ENCODE assay signal across 8 mouse cellular contexts in the genomic region with DNA sequence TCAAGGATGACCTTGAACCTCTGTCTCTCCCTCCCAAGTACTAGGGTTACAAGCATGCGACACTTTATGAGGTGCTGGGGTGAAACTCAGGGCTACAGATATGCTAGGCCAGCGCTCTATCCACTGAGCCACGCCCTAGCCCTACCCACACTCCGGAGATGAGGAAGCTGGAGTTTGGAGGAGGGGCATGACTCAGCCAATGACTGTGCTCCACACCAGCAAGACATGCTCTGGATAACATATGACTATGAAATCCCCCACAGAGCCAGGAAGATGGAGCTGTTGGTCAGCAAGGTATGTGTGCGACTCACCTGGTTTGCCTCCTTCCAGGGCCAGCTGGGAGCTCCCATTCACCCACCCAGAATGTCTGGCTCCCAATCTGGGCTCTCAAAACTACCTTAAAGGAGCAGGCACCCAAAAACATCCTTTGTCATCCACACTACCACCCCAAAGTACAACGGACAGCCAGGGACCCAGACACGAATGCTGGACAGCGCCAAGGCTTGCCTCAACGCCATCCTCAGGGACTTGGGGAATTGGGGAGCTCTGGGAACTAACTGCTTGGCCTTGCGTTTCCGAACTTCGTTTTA. TPM values are rescaled to one million over a fixed set of nuclear protein-coding genes. Genes with fewer than 3 reads are reported as not detected.
DNase-seq lines count a peak whose midpoint lies in the region; ATAC-seq and TF ChIP-seq lines count a peak whose summit lies in the region.

No protein-coding gene starts in this region.

- peak; percentile 3 for DNase-seq in thymus, postnatal 0 days (ENCODE audit: low spot score)
- DNase-seq in thymus, postnatal 14 days: no peak
- DNase-seq in embryonic facial prominence, embryonic 11.5 days (ENCODE audit: low spot score): peak; percentile 25
- peak; percentile 75 to 80 (median 77) for DNase-seq in liver, embryonic 14.5 days (ENCODE audit: low read depth in 3 of 3, low spot score in 3 of 3)
- DNase-seq in urinary bladder, postnatal 25 days (ENCODE audit: low spot score): no peak
- DNase-seq in cerebellum, adult 9-10 months: no peak

- 0 out of 2 replicates have a peak overlapping the region, but pooled peaks have one; percentile 15 for H3K4me3 ChIP-seq in embryonic facial prominence, embryonic 11.5 days (ENCODE audit: low read depth, low read length)
- peak overlapping the region; percentile 38 for H3K4me3 ChIP-seq in heart, embryonic 16.5 days (ENCODE audit: low read length)
- H3K4me3 ChIP-seq in liver, embryonic 14.5 days (ENCODE audit: insufficient read depth in 1 of 2, low read depth in 2 of 2, low read length in 2 of 2): peak overlapping the region; percentile 31 to 43
- H3K4me3 ChIP-seq in neural tube, embryonic 12.5 days: no peak overlapping the region

- TF ChIP-seq CTCF in liver, embryonic 14.5 days (IDR thresholded peaks at IDR 0.05; ENCODE audit: low read depth): no peak

- peaks cover 8% of the 10 kb centered on the region for H3K4me1 ChIP-seq in embryonic facial prominence, embryonic 11.5 days (ENCODE audit: control insufficient read depth, insufficient read depth, low read length)
- H3K4me1 ChIP-seq in heart, embryonic 16.5 days (ENCODE audit: control insufficient read depth, insufficient read depth, low read length): peaks cover 23% of the 10 kb centered on the region
- peaks cover 15 to 16% of the 10 kb centered on the region in 2 experiments for H3K4me1 ChIP-seq in liver, embryonic 14.5 days (replicated peaks; ENCODE audit: control insufficient read depth in 2 of 2, insufficient read depth in 2 of 2, low read length in 1 of 2)
- peaks cover 12% of the 10 kb centered on the region for H3K4me1 ChIP-seq in neural tube, embryonic 12.5 days

- H3K27me3 ChIP-seq in embryonic facial prominence, embryonic 11.5 days (ENCODE audit: control insufficient read depth, insufficient read depth, low read length): no peaks in the 10 kb centered on the region
- H3K27me3 ChIP-seq in heart, embryonic 16.5 days (ENCODE audit: control insufficient read depth, insufficient read depth, low read length): no peaks in the 10 kb centered on the region
- no peaks in the 10 kb centered on the region for H3K27me3 ChIP-seq in liver, embryonic 14.5 days (ENCODE audit: control insufficient read depth, insufficient read depth, low read length)
- H3K27me3 ChIP-seq in neural tube, embryonic 12.5 days (replicated peaks): no peaks in the 10 kb centered on the region

- no peak for TF ChIP-seq EP300 in liver, embryonic 14.5 days (IDR thresholded peaks at IDR 0.05; ENCODE audit: low read depth)

- no peak for ATAC-seq in embryonic facial prominence, embryonic 11.5 days (replicated peaks; ENCODE audit: insufficient number of reproducible peaks, low FRiP score, low TSS enrichment, low read depth)
- no peak for ATAC-seq in heart, embryonic 16.5 days (replicated peaks; ENCODE audit: extremely low read depth, insufficient read depth, low FRiP score)
- peak; percentile 91 for ATAC-seq in liver, embryonic 14.5 days (ENCODE audit: insufficient read depth)
- ATAC-seq in neural tube, embryonic 12.5 days (ENCODE audit: low FRiP score, low read depth): peak; percentile 49; the same call in 1 of the 2 replicates

- no peak overlapping the region for H3K27ac ChIP-seq in embryonic facial prominence, embryonic 11.5 days (replicated peaks; ENCODE audit: low read depth, low read length)
- H3K27ac ChIP-seq in heart, embryonic 16.5 days (ENCODE audit: low read length): no peak overlapping the region
- peak overlapping the region; percentile 53 for H3K27ac ChIP-seq in liver, embryonic 14.5 days
- H3K27ac ChIP-seq in neural tube, embryonic 12.5 days: no peak overlapping the region

- H3K36me3 ChIP-seq in embryonic facial prominence, embryonic 11.5 days (replicated peaks; ENCODE audit: control insufficient read depth, insufficient read depth, low read depth, low read length): no peaks in the 10 kb centered on the region
- no peaks in the 10 kb centered on the region for H3K36me3 ChIP-seq in heart, embryonic 16.5 days (ENCODE audit: control insufficient read depth, insufficient read depth)
- no peaks in the 10 kb centered on the region for H3K36me3 ChIP-seq in liver, embryonic 14.5 days (replicated peaks; ENCODE audit: control insufficient read depth, insufficient read depth, low read depth)
- no peaks in the 10 kb centered on the region for H3K36me3 ChIP-seq in neural tube, embryonic 12.5 days

- peak overlapping the region; percentile 50 for H3K4me2 ChIP-seq in embryonic facial prominence, embryonic 11.5 days (ENCODE audit: low read depth, low read length)
- peak overlapping the region; percentile 67 for H3K4me2 ChIP-seq in heart, embryonic 16.5 days (ENCODE audit: low read depth, low read length)
- peak overlapping the region; percentile 74 for H3K4me2 ChIP-seq in liver, embryonic 14.5 days (ENCODE audit: low read depth)
- H3K4me2 ChIP-seq in neural tube, embryonic 12.5 days (replicated peaks): peak overlapping the region; percentile 59

- 29% methylated on average over 12 of the region's 12 CpGs for WGBS in embryonic facial prominence, embryonic 11.5 days
- 29% methylated on average over 12 of the region's 12 CpGs for WGBS in heart, embryonic 16.5 days
- WGBS in liver, embryonic 14.5 days (ENCODE audit: insufficient replicate concordance): 14% methylated on average over 12 of the region's 12 CpGs
- WGBS in neural tube, embryonic 12.5 days: 34% methylated on average over 12 of the region's 12 CpGs

- no peak overlapping the region for H3K9ac ChIP-seq in embryonic facial prominence, embryonic 11.5 days (replicated peaks; ENCODE audit: low read length)
- H3K9ac ChIP-seq in heart, embryonic 16.5 days (ENCODE audit: low read length): peak overlapping the region; percentile 61; the same call in 1 of the 2 replicates
- H3K9ac ChIP-seq in liver, embryonic 14.5 days (replicated peaks): peak overlapping the region; percentile 45
- H3K9ac ChIP-seq in neural tube, embryonic 12.5 days: no peak overlapping the region

- H3K9me3 ChIP-seq in embryonic facial prominence, embryonic 11.5 days (replicated peaks; ENCODE audit: control insufficient read depth, low read length): no peaks in the 10 kb centered on the region
- H3K9me3 ChIP-seq in heart, embryonic 16.5 days (replicated peaks; ENCODE audit: control insufficient read depth, low read length): no peaks in the 10 kb centered on the region
- H3K9me3 ChIP-seq in liver, embryonic 14.5 days (ENCODE audit: control insufficient read depth, low read length): no peaks in the 10 kb centered on the region
- no peaks in the 10 kb centered on the region for H3K9me3 ChIP-seq in neural tube, embryonic 12.5 days

RNA-seq across cellular contexts. Expression of a gene that starts 0.7 kb away (rescaled TPM):
- polyA plus RNA-seq in thymus, postnatal 0 days (2015; fragmentation: Nextera tagmentation; extraction: Ambion mirVana): 3.2 and 3.4 TPM in 2 replicates
- 9.1 and 9.3 TPM in 2 replicates for polyA plus RNA-seq in embryonic facial prominence, embryonic 11.5 days (2014; fragmentation: Nextera tagmentation; extraction: Ambion mirVana)
- polyA plus RNA-seq in heart, embryonic 16.5 days (2015; fragmentation: Nextera tagmentation; extraction: Ambion mirVana): 1.8 and 2.8 TPM in 2 replicates
- 0.10 and 0.12 TPM in 2 replicates for polyA plus RNA-seq in liver, embryonic 14.5 days (2012; rRNA removed)
- polyA plus RNA-seq in liver, embryonic 14.5 days (2014; fragmentation: Nextera tagmentation; extraction: Ambion mirVana): 0.19 TPM in 1 of 2 replicates, not detected in the other
- polyA plus RNA-seq in neural tube, embryonic 12.5 days (2016; fragmentation: Nextera tagmentation; extraction: Ambion mirVana): 2.9 and 3.7 TPM in 2 replicates

RNA-seq across cellular contexts. Expression of a gene that starts 23.8 kb away (rescaled TPM):
- 24.2 and 26.1 TPM in 2 replicates for polyA plus RNA-seq in thymus, postnatal 0 days (2015; fragmentation: Nextera tagmentation; extraction: Ambion mirVana)
- polyA plus RNA-seq in embryonic facial prominence, embryonic 11.5 days (2014; fragmentation: Nextera tagmentation; extraction: Ambion mirVana): 26.0 and 28.4 TPM in 2 replicates
- 22.8 and 26.3 TPM in 2 replicates for polyA plus RNA-seq in heart, embryonic 16.5 days (2015; fragmentation: Nextera tagmentation; extraction: Ambion mirVana)
- polyA plus RNA-seq in liver, embryonic 14.5 days (2012; rRNA removed): 10.7 and 14.6 TPM in 2 replicates
- polyA plus RNA-seq in liver, embryonic 14.5 days (2014; fragmentation: Nextera tagmentation; extraction: Ambion mirVana): 14.7 and 15.7 TPM in 2 replicates
- polyA plus RNA-seq in neural tube, embryonic 12.5 days (2016; fragmentation: Nextera tagmentation; extraction: Ambion mirVana): 20.4 and 20.7 TPM in 2 replicates

RNA-seq across cellular contexts. Expression of a gene that starts 38.7 kb away (rescaled TPM):
- polyA plus RNA-seq in thymus, postnatal 0 days (2015; fragmentation: Nextera tagmentation; extraction: Ambion mirVana): 80.1 and 83.6 TPM in 2 replicates
- 84.8 and 86.6 TPM in 2 replicates for polyA plus RNA-seq in embryonic facial prominence, embryonic 11.5 days (2014; fragmentation: Nextera tagmentation; extraction: Ambion mirVana)
- polyA plus RNA-seq in heart, embryonic 16.5 days (2015; fragmentation: Nextera tagmentation; extraction: Ambion mirVana): 50.9 and 53.0 TPM in 2 replicates
- 25.0 and 29.3 TPM in 2 replicates for polyA plus RNA-seq in liver, embryonic 14.5 days (2012; rRNA removed)
- 34.3 and 34.8 TPM in 2 replicates for polyA plus RNA-seq in liver, embryonic 14.5 days (2014; fragmentation: Nextera tagmentation; extraction: Ambion mirVana)
- 80.9 and 91.1 TPM in 2 replicates for polyA plus RNA-seq in neural tube, embryonic 12.5 days (2016; fragmentation: Nextera tagmentation; extraction: Ambion mirVana)

RNA-seq across cellular contexts. Expression of a gene that starts 53.0 kb away (rescaled TPM):
- 64.0 and 66.2 TPM in 2 replicates for polyA plus RNA-seq in thymus, postnatal 0 days (2015; fragmentation: Nextera tagmentation; extraction: Ambion mirVana)
- polyA plus RNA-seq in embryonic facial prominence, embryonic 11.5 days (2014; fragmentation: Nextera tagmentation; extraction: Ambion mirVana): 54.0 and 58.8 TPM in 2 replicates
- 38.1 and 42.5 TPM in 2 replicates for polyA plus RNA-seq in heart, embryonic 16.5 days (2015; fragmentation: Nextera tagmentation; extraction: Ambion mirVana)
- 13.2 and 24.4 TPM in 2 replicates for polyA plus RNA-seq in liver, embryonic 14.5 days (2012; rRNA removed)
- 22.2 and 25.7 TPM in 2 replicates for polyA plus RNA-seq in liver, embryonic 14.5 days (2014; fragmentation: Nextera tagmentation; extraction: Ambion mirVana)
- 81.7 and 85.0 TPM in 2 replicates for polyA plus RNA-seq in neural tube, embryonic 12.5 days (2016; fragmentation: Nextera tagmentation; extraction: Ambion mirVana)

RNA-seq across cellular contexts. Expression of a gene that starts 53.1 kb away (rescaled TPM):
- polyA plus RNA-seq in thymus, postnatal 0 days (2015; fragmentation: Nextera tagmentation; extraction: Ambion mirVana): 9.0 and 13.2 TPM in 2 replicates
- 9.3 and 10.4 TPM in 2 replicates for polyA plus RNA-seq in embryonic facial prominence, embryonic 11.5 days (2014; fragmentation: Nextera tagmentation; extraction: Ambion mirVana)
- 41.7 and 49.3 TPM in 2 replicates for polyA plus RNA-seq in heart, embryonic 16.5 days (2015; fragmentation: Nextera tagmentation; extraction: Ambion mirVana)
- polyA plus RNA-seq in liver, embryonic 14.5 days (2012; rRNA removed): 2.5 and 2.7 TPM in 2 replicates
- polyA plus RNA-seq in liver, embryonic 14.5 days (2014; fragmentation: Nextera tagmentation; extraction: Ambion mirVana): 2.7 and 3.2 TPM in 2 replicates
- polyA plus RNA-seq in neural tube, embryonic 12.5 days (2016; fragmentation: Nextera tagmentation; extraction: Ambion mirVana): 42.3 and 43.0 TPM in 2 replicates

Comparison
In these comparisons a context has a peak if more than half of its experiments do, and no peak if none do; other contexts are left out.
1. DNase-seq: peak in thymus, postnatal 0 days (single experiment), embryonic facial prominence, embryonic 11.5 days (single experiment) and liver, embryonic 14.5 days (3 of 3); none in thymus, postnatal 14 days (single experiment), urinary bladder, postnatal 25 days (single experiment) and cerebellum, adult 9-10 months (single experiment).
2. ATAC-seq: peak in liver, embryonic 14.5 days (single experiment) and neural tube, embryonic 12.5 days (single experiment); none in embryonic facial prominence, embryonic 11.5 days (single experiment) and heart, embryonic 16.5 days (single experiment).
3. H3K9ac ChIP-seq: peak in heart, embryonic 16.5 days (single experiment) and liver, embryonic 14.5 days (single experiment); none in embryonic facial prominence, embryonic 11.5 days (single experiment) and neural tube, embryonic 12.5 days (single experiment).
4. Peak in every context shown above with its lines, with median percentiles within 50 percentile points of each other: H3K4me2 ChIP-seq.